Mouse (Mus musculus) erythroblast, embryonic 14.5 days (primary cell): ENCODE data around the gene Ppp1r14b.

Experiments used
- GATA1 ChIP-seq: IDR thresholded peaks from 2 replicates; pipeline ENCODE4 v1.6.1; 2012; ENCODE audit warnings: low read length, inconsistent platforms, mixed read lengths
- TAL1 ChIP-seq: IDR thresholded peaks from 3 replicates; pipeline ENCODE4 v1.6.1; 2012; ENCODE audit warnings: low read length, inconsistent platforms, mixed read lengths

- TF ChIP-seq GATA1 (no peak), TAL1 (no peak)
These were observed 1.1 kb upstream of the Ppp1r14b start for GRCm38 (mm10) chr19:6973581-6974190.
